24 mouse cellular contexts compared by ENCODE assay signal in the genomic region with DNA sequence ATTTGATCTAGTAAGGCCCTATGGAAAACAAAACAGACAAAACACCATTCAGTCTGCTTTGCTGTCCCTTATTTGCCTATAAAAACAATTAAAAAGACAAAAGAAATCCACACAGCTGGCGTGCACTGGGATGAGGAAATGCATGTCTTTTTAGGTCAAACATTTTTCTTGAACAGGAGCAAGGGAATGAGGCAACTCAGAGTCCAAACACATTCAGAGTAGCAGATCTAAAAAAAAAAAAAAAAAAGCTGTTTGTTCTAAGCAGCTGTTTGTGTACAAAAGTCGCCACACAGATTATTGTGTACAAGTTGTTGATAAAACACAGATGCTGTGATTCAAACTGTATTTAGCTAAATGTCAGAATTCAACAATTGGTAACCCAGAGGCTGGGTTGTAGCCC. TPM values are rescaled to one million over a fixed set of nuclear protein-coding genes. Genes with fewer than 3 reads are reported as not detected.
DNase-seq lines count a peak whose midpoint lies in the region; ATAC-seq and TF ChIP-seq lines count a peak whose summit lies in the region.
"Had no signal": no experiment of that assay in that cellular context is flagged by ENCODE, and none has a peak within 500 bp of the region (broad histone marks: within the 10 kb centered on the region; RNA-seq: fewer than 3 reads in every experiment).

No protein-coding gene starts in this region.

- H3K36me3 ChIP-seq in lung, embryonic 14.5 days (ENCODE audit: insufficient read depth) = peaks cover 5% of the 10 kb centered on the region; the same call in 1 of the 2 replicates
- H3K36me3 ChIP-seq in embryonic facial prominence, embryonic 14.5 days (ENCODE audit: control insufficient read depth, insufficient read depth, low read length) = no peaks in the 10 kb centered on the region
- H3K36me3 ChIP-seq: G1E; heart, embryonic 12.5 days; hindbrain, embryonic 15.5 days; limb, embryonic 12.5 days; liver, embryonic 12.5 days had no signal

- TF ChIP-seq POLR2A in lung, adult 2 months (IDR thresholded peaks at IDR 0.05; ENCODE audit: borderline replicate concordance, extremely low read depth, low read depth, low read length) = no peak

- no peaks in the 10 kb centered on the region for H3K9me3 ChIP-seq in lung, embryonic 14.5 days (ENCODE audit: low read depth, low read length)
- no peaks in the 10 kb centered on the region for H3K9me3 ChIP-seq in embryonic facial prominence, embryonic 14.5 days (ENCODE audit: control insufficient read depth, low read length)
- H3K9me3 ChIP-seq: G1E; heart, embryonic 12.5 days; hindbrain, embryonic 15.5 days; limb, embryonic 12.5 days; liver, embryonic 12.5 days had no signal

- no peak overlapping the region for H3K4me3 ChIP-seq in gastrocnemius, adult 2 months
- no peak overlapping the region for H3K4me3 ChIP-seq in lung, embryonic 14.5 days (ENCODE audit: low read depth, low read length)
- no peak overlapping the region for H3K4me3 ChIP-seq in lung, adult 2 months (replicated peaks; ENCODE audit: extremely low read depth, low read depth, low read length)
- no peak overlapping the region for H3K4me3 ChIP-seq in embryonic facial prominence, embryonic 14.5 days (ENCODE audit: low read depth, low read length)
- H3K4me3 ChIP-seq: heart, embryonic 12.5 days; hindbrain, embryonic 15.5 days; layer of hippocampus, adult 2 months; limb, embryonic 12.5 days; liver, embryonic 12.5 days had no signal

- DNase-seq in gastrocnemius, adult 2 months = no peak
- DNase-seq in gastrocnemius, adult 18-20 months (ENCODE audit: low spot score) = no peak
- peak; percentile 67 for DNase-seq in lung, embryonic 14.5 days
- DNase-seq in lung, adult 2 months = no peak
- peak; percentile 18 for DNase-seq in ES-CJ7 (ENCODE audit: low read depth, low spot score)
- DNase-seq in embryonic facial prominence, embryonic 14.5 days (ENCODE audit: low spot score) = peak; percentile 28
- DNase-seq in cerebellum, postnatal 36 days = no peak
- DNase-seq: adrenal gland, adult 2 months; cerebellum, adult 2 months; kidney, postnatal 14 days; right cerebral cortex, postnatal 4 days; thymus, postnatal 14 days had no signal

- H3K27ac ChIP-seq in gastrocnemius, adult 2 months = peak overlapping the region; percentile 65
- peak overlapping the region; percentile 16; the same call in 1 of the 2 replicates for H3K27ac ChIP-seq in lung, embryonic 14.5 days (ENCODE audit: low read depth)
- no peak overlapping the region for H3K27ac ChIP-seq in embryonic facial prominence, embryonic 14.5 days (replicated peaks; ENCODE audit: low read depth, low read length)
- H3K27ac ChIP-seq: hindbrain, embryonic 15.5 days; layer of hippocampus, adult 2 months; limb, embryonic 12.5 days; liver, embryonic 12.5 days; macrophage had no signal

- no peak overlapping the region for H3K9ac ChIP-seq in lung, embryonic 14.5 days
- no peak overlapping the region for H3K9ac ChIP-seq in embryonic facial prominence, embryonic 14.5 days (ENCODE audit: low read depth, low read length)
- H3K9ac ChIP-seq: heart, embryonic 12.5 days; hindbrain, embryonic 15.5 days; limb, embryonic 12.5 days; liver, embryonic 12.5 days had no signal

- no peak overlapping the region for H3K4me2 ChIP-seq in lung, embryonic 14.5 days
- H3K4me2 ChIP-seq in embryonic facial prominence, embryonic 14.5 days (ENCODE audit: low read depth, low read length) = no peak overlapping the region
- H3K4me2 ChIP-seq: heart, embryonic 12.5 days; hindbrain, embryonic 15.5 days; limb, embryonic 12.5 days; liver, embryonic 12.5 days; midbrain, embryonic 11.5 days had no signal

- intact Hi-C loops in gastrocnemius, adult 2 months (cut with DNase I) = no loop called here

- no peak for TF ChIP-seq CTCF in gastrocnemius, adult 2 months (IDR thresholded peaks at IDR 0.05)
- no peak for TF ChIP-seq CTCF in lung, embryonic 14.5 days (IDR thresholded peaks at IDR 0.05; ENCODE audit: low read depth)
- no peak for TF ChIP-seq CTCF in lung, adult 2 months (IDR thresholded peaks at IDR 0.05; ENCODE audit: insufficient read depth, low read length)

- H3K4me1 ChIP-seq in lung, embryonic 14.5 days (ENCODE audit: insufficient read depth) = peaks cover 5% of the 10 kb centered on the region
- H3K4me1 ChIP-seq in lung, adult 2 months (ENCODE audit: control insufficient read depth, insufficient read depth, low read length) = no peaks in the 10 kb centered on the region; the same call in 1 of the 2 replicates
- 0 out of 2 replicates have a peak, but pooled peaks cover 6% of the 10 kb centered on the region for H3K4me1 ChIP-seq in embryonic facial prominence, embryonic 14.5 days (ENCODE audit: control insufficient read depth, insufficient read depth, low read length)
- H3K4me1 ChIP-seq: hindbrain, embryonic 15.5 days had no signal

- ATAC-seq in lung, embryonic 14.5 days (ENCODE audit: insufficient read depth) = peak; percentile 32
- ATAC-seq in embryonic facial prominence, embryonic 14.5 days (ENCODE audit: low read depth) = no peak
- ATAC-seq in megakaryocyte progenitor cell, adult 5-6 weeks (replicated peaks; ENCODE audit: poor library complexity) = no peak
- ATAC-seq: CD4-positive, CD25-positive, alpha-beta regulatory T cell, adult 4 months; forebrain, embryonic 16.5 days; intestine, postnatal 0 days had no signal

- no peaks in the 10 kb centered on the region for H3K27me3 ChIP-seq in lung, embryonic 14.5 days (ENCODE audit: insufficient read depth, low read length)
- H3K27me3 ChIP-seq in embryonic facial prominence, embryonic 14.5 days (replicated peaks; ENCODE audit: control insufficient read depth, insufficient read depth, low read length) = no peaks in the 10 kb centered on the region
- H3K27me3 ChIP-seq: heart, embryonic 12.5 days; hindbrain, embryonic 15.5 days; liver, embryonic 12.5 days had no signal

- 36% methylated on average over 2 of the region's 2 CpGs for WGBS in lung, embryonic 14.5 days
- WGBS in lung, adult 2 months = 55% methylated on average over 2 of the region's 2 CpGs
- 40% methylated on average over 2 of the region's 2 CpGs for WGBS in embryonic facial prominence, embryonic 14.5 days

RNA-seq across cellular contexts. Expression of a gene that starts 33.5 kb away (rescaled TPM):
- total RNA-seq in gastrocnemius, adult 2 months (2021) = 1 to 10 TPM in 1 of 2 experiments, under 1 TPM in 1; 0.86 to 1.1 TPM
- under 1 TPM; 0.94 to 1.00 TPM for total RNA-seq in gastrocnemius, adult 18-20 months (2021)
- polyA plus RNA-seq in lung, embryonic 14.5 days (2014; fragmentation: Nextera tagmentation; extraction: Ambion mirVana) = 7.7 and 7.9 TPM in 2 replicates
- 4.4 and 8.4 TPM in 2 replicates for polyA plus RNA-seq in lung, adult 2 months (2012; rRNA removed)
- polyA plus RNA-seq in embryonic facial prominence, embryonic 14.5 days (2014; fragmentation: Nextera tagmentation; extraction: Ambion mirVana) = 6.1 and 6.3 TPM in 2 replicates
- total RNA-seq in megakaryocyte progenitor cell, adult 5-6 weeks (2015) = 9.3 and 12.0 TPM in 2 replicates
- 10.4 and 10.6 TPM in 2 replicates for total RNA-seq in megakaryocyte progenitor cell, adult 5-6 weeks (2017)

Comparison
In these comparisons a context has a peak if more than half of its experiments do, and no peak if none do; other contexts are left out.
1. DNase-seq: peak in lung, embryonic 14.5 days (single experiment), ES-CJ7 (single experiment) and embryonic facial prominence, embryonic 14.5 days (single experiment); none in gastrocnemius, adult 2 months (single experiment), gastrocnemius, adult 18-20 months (single experiment), lung, adult 2 months (single experiment) and cerebellum, postnatal 36 days (0 of 2).
2. RNA of a gene that starts 33.5 kb away (total RNA-seq): 9.3 to 12.0 TPM in megakaryocyte progenitor cell, adult 5-6 weeks; 0.86 to 1.1 TPM in gastrocnemius, adult 2 months and 0.94 to 1.00 TPM in gastrocnemius, adult 18-20 months; every median in the first group is over 4 times any median in the second.